Mouse (Mus musculus) myocyte (in vitro differentiated cells): Measurements from ENCODE around the gene Pnkd.

Experiments
- POLR2A ChIP-seq: IDR thresholded peaks from one replicate; pipeline ENCODE4 v1.6.1; 2011; ENCODE audit warnings: low read depth, mild to moderate bottlenecking, control low read depth, moderate library complexity; ENCODE audit not compliant: insufficient read length
- USF1 ChIP-seq: IDR thresholded peaks from one replicate; pipeline ENCODE4 v1.6.1; 2011; ENCODE audit warnings: low read depth, mild to moderate bottlenecking, control low read depth, moderate library complexity

DNA sequence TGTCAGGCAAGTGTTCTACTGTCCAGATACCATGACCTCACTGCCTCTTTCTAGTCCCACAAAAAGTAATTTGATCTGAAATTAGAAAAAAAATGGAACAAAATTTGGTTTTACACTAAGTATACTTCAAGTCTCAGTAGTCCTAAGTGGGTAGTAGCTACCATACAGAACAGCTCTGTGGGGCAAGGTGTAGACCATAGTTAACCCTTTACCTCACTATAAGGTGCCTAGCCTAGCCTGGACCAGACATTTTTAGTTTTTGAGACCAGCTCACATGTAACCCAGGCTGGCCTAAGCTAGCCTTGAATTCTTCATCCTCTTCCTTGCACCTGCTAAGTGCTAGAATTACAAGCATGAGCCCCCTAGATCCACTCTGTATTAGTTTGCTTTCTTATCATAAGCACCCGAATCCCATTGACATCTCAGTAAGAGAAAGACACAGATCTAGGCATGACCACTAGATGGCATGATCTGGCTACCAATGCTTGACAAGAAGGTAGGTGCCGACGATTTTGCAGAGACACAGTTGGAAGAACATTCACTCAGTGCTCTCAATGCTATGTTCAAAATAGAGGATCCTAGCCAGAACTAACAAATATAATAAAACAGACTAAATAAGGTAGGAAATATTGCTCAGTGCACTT lies 28.4 kb downstream of the Pnkd start:
- TF ChIP-seq USF1: no peak
- no peak for TF ChIP-seq POLR2A
